Mouse (Mus musculus) B cell, adult 2 months (primary cell): Measurements from ENCODE around the gene Phb.
"Not testable (repeated sequence)": the region's sequence is repeated elsewhere in the genome, so short reads cannot be mapped to it uniquely, and the experiment has no call there.

Source experiments
- DNase-seq, 2 experiments: peaks; one replicate each; pipeline ENCODE4 v3.0.0; 2022

Gene Phb

GRCm38 (mm10) chr11:95657449-95657848 lies 9.3 kb upstream of the Phb start:
- DNase-seq: no peak

- DNase-seq: peak; percentile 39 to 40
Observed at GRCm38 (mm10) chr11:95667177-95667576, 420 bp downstream of the Phb start.

GRCm38 (mm10) chr11:95668086-95668485 lies 1.3 kb downstream of the Phb start:
- DNase-seq: not testable (repeated sequence)

- DNase-seq: no peak
Observed at GRCm38 (mm10) chr11:95675498-95675897, 8.7 kb downstream of the Phb start.

- DNase-seq: peak; percentile 79 to 80
Observed at GRCm38 (mm10) chr11:95676307-95676706, 9.6 kb downstream of the Phb start.

- DNase-seq: no peak
Observed at GRCm38 (mm10) chr11:95677925-95678701, 11.4 kb downstream of the Phb start.

- DNase-seq: no peak
Observed at GRCm38 (mm10) chr11:95681995-95682601, 15.3 kb downstream of the Phb start.

GRCm38 (mm10) chr11:95682946-95683345 lies 16.2 kb downstream of the Phb start:
- no peak for DNase-seq

- peak; percentile 83 to 85 for DNase-seq
Observed at GRCm38 (mm10) chr11:95686031-95686430, 19.3 kb downstream of the Phb start.

- no peak for DNase-seq
Observed at GRCm38 (mm10) chr11:95687084-95687656, 20.4 kb downstream of the Phb start.

GRCm38 (mm10) chr11:95688515-95688914 lies 21.8 kb downstream of the Phb start:
- DNase-seq: peak; percentile 71 to 74

- peak in 1 of 2 experiments; percentile 46 for DNase-seq
Observed at GRCm38 (mm10) chr11:95688981-95689380, 22.2 kb downstream of the Phb start.

GRCm38 (mm10) chr11:95689544-95689943 lies 22.8 kb downstream of the Phb start:
- no peak for DNase-seq

- DNase-seq: no peak
Observed at GRCm38 (mm10) chr11:95698541-95698940, 31.8 kb downstream of the Phb start.

- no peak for DNase-seq
Observed at GRCm38 (mm10) chr11:95700778-95701739, 34.3 kb downstream of the Phb start.

- no peak for DNase-seq
Observed at GRCm38 (mm10) chr11:95704032-95704969, 37.5 kb downstream of the Phb start.

GRCm38 (mm10) chr11:95704970-95705330 lies 38.2 kb downstream of the Phb start:
- DNase-seq: no peak

- no peak for DNase-seq
Observed at GRCm38 (mm10) chr11:95709534-95710040, 42.8 kb downstream of the Phb start.

GRCm38 (mm10) chr11:95710478-95710877 lies 43.7 kb downstream of the Phb start:
- no peak for DNase-seq

GRCm38 (mm10) chr11:95712085-95712562 lies 45.4 kb downstream of the Phb start:
- peak in 1 of 2 experiments; percentile 55 for DNase-seq

GRCm38 (mm10) chr11:95712563-95713224 lies 45.9 kb downstream of the Phb start, which contains the start of gene Zfp652:
Zfp652 (plus strand) TSS chr11:95712673.
- peak; percentile 93 to 95 for DNase-seq
